Mouse (Mus musculus) layer of hippocampus, adult 2 months (tissue): ENCODE measurements at regions not wholly inside any gene's neighbourhood (a gene's known extent, or its start where the extent isn't known, plus 50 kb on each side); places are given as distances from the start of the nearest gene placed in this dataset.

Experiments used
- DNase-seq, 2 experiments: peaks; one replicate each; pipeline ENCODE4 v3.0.0; 2022; ENCODE audit warnings: low spot score in 2 of 2
- H3K27ac ChIP-seq: fragments of 200-600 bp; 2 replicates; pipeline ENCODE4 v1.8.1; 2022
- H3K4me3 ChIP-seq: fragments of 200-600 bp; 2 replicates; pipeline ENCODE4 v1.8.1; 2022; ENCODE audit warnings: mild to moderate bottlenecking
- CTCF ChIP-seq: fragments of 200-600 bp; conservative IDR thresholded peaks from 2 replicates; pipeline ENCODE4 v1.8.1; 2022; ENCODE audit warnings: antibody characterized with exemption, mild to moderate bottlenecking, moderate library complexity

DNA sequence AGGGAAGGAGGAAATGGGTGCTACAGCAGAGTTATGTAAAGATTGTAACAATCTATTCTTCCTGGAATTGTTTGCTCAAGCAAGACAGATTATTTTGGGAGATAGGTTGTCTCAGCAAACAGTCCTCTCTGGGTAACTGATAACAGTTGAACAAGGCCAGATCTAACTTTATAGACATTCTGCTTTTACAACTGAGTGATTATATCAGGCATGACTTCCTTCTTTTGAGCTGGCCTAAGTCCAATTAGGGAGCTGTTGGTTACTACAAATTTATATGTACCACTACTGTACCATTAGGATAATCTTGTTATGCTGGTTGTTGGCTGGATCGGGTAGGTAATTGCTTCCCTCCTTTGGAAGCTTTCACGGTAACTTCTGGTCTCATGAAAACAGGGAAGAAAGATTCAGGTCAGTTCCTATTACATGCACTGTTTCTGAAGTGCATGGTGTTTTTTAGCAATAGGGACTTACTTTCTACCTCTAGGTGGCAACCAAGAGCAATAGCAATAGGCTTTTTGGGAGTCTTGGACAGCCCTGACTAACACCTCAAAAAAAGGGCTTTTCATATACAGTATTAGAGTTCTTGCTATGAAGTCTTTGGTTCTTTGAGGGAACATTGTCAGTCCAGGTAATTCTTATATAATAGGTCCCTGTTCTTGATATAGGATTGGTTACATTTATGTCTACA, 363.9 kb upstream of the Slc5a7 start:
- DNase-seq: no peak
- no peak overlapping the region for H3K27ac ChIP-seq
- TF ChIP-seq CTCF: peak; percentile 86
- no peak overlapping the region for H3K4me3 ChIP-seq

- TF ChIP-seq CTCF: no peak
Observed at GRCm38 (mm10) chr17:54656553-54656952, 357.7 kb upstream of the Slc5a7 start.

More at GRCm38 (mm10) chr17:54656553-54656952, 357.7 kb upstream of the Slc5a7 start:
- DNase-seq: no peak
- Histone ChIP-seq H3K27ac (no peak overlapping the region), H3K4me3 (no peak overlapping the region)
